Mouse (Mus musculus) forebrain, embryonic 15.5 days (tissue): ENCODE measurements around the gene Dhh. TPM values are rescaled to one million over a fixed set of nuclear protein-coding genes. Genes with fewer than 3 reads are reported as not detected.

Source experiments
- ATAC-seq: fragments of 200-750 bp; cut with Nextera tagmentation; replicated peaks from 2 replicates; pipeline ENCODE4 v1.8.0; 2017; ENCODE audit warnings: mild to moderate bottlenecking, moderate TSS enrichment, moderate library complexity
- H3K27ac ChIP-seq: fragments of 300-500 bp; sonication (generic); replicated peaks from 2 replicates; pipeline ENCODE4 v1.5.1; 2015; ENCODE audit warnings: mild to moderate bottlenecking, inconsistent platforms
- H3K27me3 ChIP-seq: fragments of 300-500 bp; sonication (generic); 2 replicates; pipeline ENCODE4 v1.6.1; 2015; ENCODE audit warnings: inconsistent platforms
- H3K36me3 ChIP-seq: fragments of 300-500 bp; sonication (generic); 2 replicates; pipeline ENCODE4 v1.6.1; 2015; ENCODE audit warnings: mild to moderate bottlenecking, inconsistent platforms
- H3K4me1 ChIP-seq: fragments of 300-500 bp; sonication (generic); 2 replicates; pipeline ENCODE4 v1.6.1; 2015; ENCODE audit warnings: inconsistent platforms
- H3K4me2 ChIP-seq: fragments of 300-500 bp; sonication (generic); replicated peaks from 2 replicates; pipeline ENCODE4 v1.6.1; 2015; ENCODE audit warnings: mild to moderate bottlenecking, inconsistent platforms
- H3K4me3 ChIP-seq: fragments of 300-500 bp; sonication (generic); 2 replicates; pipeline ENCODE4 v1.5.1; 2015; ENCODE audit warnings: mild to moderate bottlenecking, inconsistent platforms
- H3K9ac ChIP-seq: fragments of 300-500 bp; sonication (generic); replicated peaks from 2 replicates; pipeline ENCODE4 v1.6.1; 2015; ENCODE audit warnings: mild to moderate bottlenecking, inconsistent platforms
- H3K9me3 ChIP-seq: fragments of 300-500 bp; sonication (generic); 2 replicates; pipeline ENCODE4 v1.6.1; 2016; ENCODE audit warnings: inconsistent platforms
- WGBS: fragments of 180-500 bp; shearing (Covaris S2); methylation state at CpG from one replicate; pipeline ENCODE4 v1.1.7; 2015; ENCODE audit warnings: mixed read lengths; 5-methylcytosine and 5-hydroxymethylcytosine counted together
- polyA plus RNA-seq: library from polyadenylated mRNA; unstranded; fragments of >200 nt; fragmentation: Nextera tagmentation; extraction: Ambion mirVana; gene quantifications from 2 replicates; pipeline ENCODE4 v1.2.1, GENCODE M21; 2015

Dhh gene
- polyA plus RNA-seq, 1 experiment from 2014 or later, result 0.52 TPM

DNA sequence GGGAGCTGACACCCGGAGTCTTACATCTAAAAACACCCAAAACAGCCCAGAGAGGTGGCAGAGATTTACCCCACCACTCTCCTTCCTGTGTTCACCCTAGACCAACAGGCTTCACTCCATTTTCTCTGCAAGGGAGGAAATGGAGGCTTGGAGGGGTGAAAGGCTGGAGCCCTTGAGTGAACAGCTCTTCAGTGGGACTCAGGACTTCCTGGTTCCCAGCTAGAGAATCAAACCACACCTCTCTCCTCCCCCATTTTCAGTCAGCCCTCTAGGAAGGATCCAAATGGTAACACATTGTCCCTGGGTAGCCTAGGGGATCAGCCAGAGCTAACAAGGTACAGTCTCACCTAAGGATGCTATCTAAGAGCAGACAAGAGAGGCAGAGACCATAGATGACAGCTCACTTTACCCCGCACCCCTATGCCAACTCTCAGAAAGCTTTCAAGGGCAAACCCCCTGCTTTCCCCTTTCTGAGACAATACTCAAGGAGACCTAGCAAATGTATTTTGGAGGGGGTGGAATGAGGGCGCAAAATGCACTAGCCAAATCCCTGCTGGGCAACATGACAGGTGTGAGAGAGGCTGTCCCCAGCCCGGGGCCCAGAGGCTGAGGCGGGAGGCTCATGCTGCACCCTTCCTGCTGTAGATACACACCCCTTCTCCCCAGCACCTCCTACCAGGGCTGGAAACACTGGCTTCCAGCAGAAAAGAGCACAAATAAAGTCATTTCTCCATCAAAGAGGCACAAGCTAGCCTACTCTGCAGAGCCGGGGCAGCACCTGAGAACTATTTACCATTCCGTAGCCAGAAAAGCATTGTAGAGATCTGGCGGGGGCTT is 28.8 kb downstream of the Dhh start:
- peaks cover 42% of the 10 kb centered on the region for H3K4me1 ChIP-seq
- H3K4me2 ChIP-seq, result peak overlapping the region; percentile 85
- peak overlapping the region; percentile 98 for H3K9ac ChIP-seq
- H3K9me3 ChIP-seq, result no peaks in the 10 kb centered on the region
- H3K36me3 ChIP-seq, result peaks cover 20% of the 10 kb centered on the region
- no peaks in the 10 kb centered on the region for H3K27me3 ChIP-seq
- 13% methylated on average over 8 of the region's 8 CpGs for WGBS
- H3K4me3 ChIP-seq, result peak overlapping the region; percentile 91
- H3K27ac ChIP-seq, result peak overlapping the region; percentile 28; the same call in 1 of the 2 replicates
- ATAC-seq, result no peak

- 34% methylated on average over 11 of the region's 11 CpGs for WGBS
- Histone ChIP-seq H3K4me3 (peak overlapping the region; percentile 91), H3K9me3 (no peaks in the 10 kb centered on the region), H3K27me3 (no peaks in the 10 kb centered on the region), H3K27ac (no peak overlapping the region), H3K4me2 (peak overlapping the region; percentile 85), H3K9ac (peak overlapping the region; percentile 98), H3K36me3 (peaks cover 30% of the 10 kb centered on the region), H3K4me1 (peaks cover 42% of the 10 kb centered on the region)
- no peak for ATAC-seq
Measured at GRCm38 (mm10) chr15:98868346-98869063, 29.8 kb downstream of the Dhh start.

GRCm38 (mm10) chr15:98867321-98867720 is 31.0 kb downstream of the Dhh start:
- peak overlapping the region; percentile 98; the same call in 1 of the 2 replicates for H3K9ac ChIP-seq

GRCm38 (mm10) chr15:98866501-98866900 is 31.8 kb downstream of the Dhh start:
- Histone ChIP-seq H3K4me2 (no peak overlapping the region), H3K9me3 (no peaks in the 10 kb centered on the region), H3K27ac (no peak overlapping the region), H3K27me3 (no peaks in the 10 kb centered on the region), H3K4me1 (peaks cover 36% of the 10 kb centered on the region), H3K9ac (no peak overlapping the region; the same call in 1 of the 2 replicates), H3K4me3 (no peak overlapping the region), H3K36me3 (peaks cover 50% of the 10 kb centered on the region)
- ATAC-seq, result no peak
- 90% methylated on average over 5 of the region's 5 CpGs for WGBS

More at GRCm38 (mm10) chr15:98867321-98867720, 31.0 kb downstream of the Dhh start:
- Histone ChIP-seq H3K9me3 (no peaks in the 10 kb centered on the region), H3K4me2 (peak overlapping the region; percentile 85), H3K27ac (no peak overlapping the region), H3K4me3 (peak overlapping the region; percentile 91), H3K27me3 (no peaks in the 10 kb centered on the region), H3K36me3 (peaks cover 42% of the 10 kb centered on the region), H3K4me1 (peaks cover 36% of the 10 kb centered on the region)
- WGBS, result 68% methylated on average over 6 of the region's 6 CpGs
- no peak for ATAC-seq

DNA sequence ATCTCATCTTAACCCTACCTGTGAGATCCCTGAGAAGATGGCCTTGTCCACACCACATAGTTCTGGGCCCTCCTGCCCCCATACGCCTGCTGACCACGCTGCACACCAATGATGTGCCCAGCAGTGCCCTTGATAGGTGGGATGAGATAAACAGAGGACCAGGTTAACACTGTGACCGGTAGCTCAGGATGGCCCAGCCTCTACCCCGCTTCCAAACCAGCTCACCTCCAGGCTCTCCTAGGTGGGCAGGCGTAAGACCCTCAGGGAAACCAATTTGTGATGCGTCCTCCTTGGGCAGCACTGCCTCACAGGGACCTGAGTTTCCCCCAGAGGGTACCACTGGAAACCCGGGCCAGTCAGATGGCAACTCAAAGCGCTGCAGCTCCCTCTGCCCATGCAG is 32.6 kb downstream of the Dhh start:
- H3K27me3 ChIP-seq, result no peaks in the 10 kb centered on the region

GRCm38 (mm10) chr15:98864951-98865350 is 33.4 kb downstream of the Dhh start:
- ATAC-seq, result no peak
- Histone ChIP-seq H3K4me2 (no peak overlapping the region), H3K9ac (no peak overlapping the region), H3K4me3 (no peak overlapping the region), H3K36me3 (peaks cover 66% of the 10 kb centered on the region), H3K27me3 (no peaks in the 10 kb centered on the region), H3K27ac (no peak overlapping the region), H3K9me3 (no peaks in the 10 kb centered on the region), H3K4me1 (peaks cover 33% of the 10 kb centered on the region)
- 94% methylated on average over 6 of the region's 6 CpGs for WGBS

More for the DNA sequence above, 32.6 kb downstream of the Dhh start:
- H3K4me3 ChIP-seq, result no peak overlapping the region
- 95% methylated on average over 8 of the region's 8 CpGs for WGBS
- H3K9me3 ChIP-seq, result no peaks in the 10 kb centered on the region
- no peak overlapping the region for H3K27ac ChIP-seq
- H3K4me2 ChIP-seq, result no peak overlapping the region
- peaks cover 36% of the 10 kb centered on the region for H3K4me1 ChIP-seq
- no peak for ATAC-seq
- H3K9ac ChIP-seq, result no peak overlapping the region
- H3K36me3 ChIP-seq, result peaks cover 58% of the 10 kb centered on the region

- Histone ChIP-seq H3K36me3 (peaks cover 80% of the 10 kb centered on the region), H3K9me3 (no peaks in the 10 kb centered on the region), H3K27me3 (no peaks in the 10 kb centered on the region), H3K4me3 (no peak overlapping the region), H3K9ac (no peak overlapping the region), H3K4me1 (peaks cover 19% of the 10 kb centered on the region), H3K27ac (no peak overlapping the region), H3K4me2 (no peak overlapping the region)
- WGBS, result 91% methylated on average over 12 of the region's 12 CpGs
- ATAC-seq, result no peak
Measured at GRCm38 (mm10) chr15:98863451-98863958, 34.8 kb downstream of the Dhh start.

GRCm38 (mm10) chr15:98861701-98862410 is 36.5 kb downstream of the Dhh start:
- Histone ChIP-seq H3K27me3 (no peaks in the 10 kb centered on the region), H3K27ac (no peak overlapping the region), H3K9ac (no peak overlapping the region), H3K36me3 (peaks cover 96% of the 10 kb centered on the region), H3K4me3 (no peak overlapping the region), H3K9me3 (no peaks in the 10 kb centered on the region), H3K4me2 (no peak overlapping the region), H3K4me1 (peaks cover 2% of the 10 kb centered on the region; the same call in 1 of the 2 replicates)
- ATAC-seq, result no peak
- WGBS, result 89% methylated on average over 21 of the region's 21 CpGs

DNA sequence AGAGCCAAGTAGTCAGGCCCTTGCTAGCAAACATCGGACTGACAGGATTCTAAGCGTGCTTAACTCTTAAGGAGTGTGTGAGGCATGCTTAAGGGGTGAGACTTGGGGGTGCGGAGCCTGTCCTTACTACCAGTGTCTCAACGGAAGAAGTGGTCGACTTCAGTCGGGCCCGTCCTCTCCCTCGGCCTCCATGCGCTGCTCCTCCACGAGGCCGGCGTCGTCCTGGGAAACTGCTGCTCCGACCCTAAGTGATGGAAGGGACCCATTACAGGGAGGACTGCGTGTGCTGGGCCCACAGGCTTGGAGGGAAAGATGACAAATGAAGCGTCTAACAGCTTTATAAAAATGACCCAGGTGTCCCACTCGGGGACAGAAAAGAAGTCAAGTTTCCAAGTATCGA is 37.4 kb downstream of the Dhh start:
- Histone ChIP-seq H3K36me3 (peaks cover 99% of the 10 kb centered on the region), H3K4me1 (no peaks in the 10 kb centered on the region), H3K4me2 (no peak overlapping the region), H3K9ac (no peak overlapping the region), H3K9me3 (no peaks in the 10 kb centered on the region), H3K27me3 (no peaks in the 10 kb centered on the region), H3K27ac (no peak overlapping the region), H3K4me3 (no peak overlapping the region)
- 95% methylated on average over 18 of the region's 18 CpGs for WGBS
- no peak for ATAC-seq

DNA sequence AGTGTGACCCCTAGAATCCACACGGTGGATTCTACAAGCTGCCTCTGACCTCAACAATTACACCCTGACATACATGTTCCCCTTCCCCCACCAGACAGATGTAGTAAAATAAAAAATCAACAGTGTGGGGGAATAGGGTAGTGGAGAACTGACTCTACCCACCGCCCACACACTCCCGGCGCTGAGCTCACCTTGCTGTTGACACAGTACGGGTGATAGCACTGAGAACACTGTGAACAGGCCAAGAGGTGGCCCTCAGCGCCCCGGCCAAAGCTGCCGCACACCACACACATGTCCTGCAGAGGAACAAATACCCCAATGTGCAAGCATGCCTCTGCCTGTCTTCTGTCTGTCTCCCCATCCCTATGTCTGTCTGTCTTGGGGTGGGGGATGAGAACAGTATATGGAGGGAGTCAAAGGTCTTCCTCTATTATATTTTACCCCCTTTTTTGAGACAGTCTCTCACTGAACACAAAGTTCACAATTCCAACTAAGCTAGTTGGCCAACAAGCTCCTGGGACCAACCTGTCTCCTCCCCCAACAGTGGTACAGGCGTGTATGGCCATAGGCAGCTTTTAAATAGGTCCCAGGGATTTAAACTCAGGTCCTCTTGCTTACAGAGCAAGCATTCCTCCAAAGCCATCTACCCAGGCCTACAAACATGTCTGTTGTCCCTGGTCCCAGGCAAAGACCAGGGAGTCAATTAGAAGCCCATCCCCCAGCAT is 38.9 kb downstream of the Dhh start:
- Histone ChIP-seq H3K4me2 (no peak overlapping the region), H3K9ac (no peak overlapping the region), H3K27me3 (no peaks in the 10 kb centered on the region), H3K36me3 (peaks cover 99% of the 10 kb centered on the region), H3K4me3 (no peak overlapping the region), H3K27ac (no peak overlapping the region), H3K4me1 (no peaks in the 10 kb centered on the region), H3K9me3 (no peaks in the 10 kb centered on the region)
- WGBS, result 85% methylated on average over 9 of the region's 9 CpGs
- no peak for ATAC-seq

GRCm38 (mm10) chr15:98854214-98854613 is 44.1 kb downstream of the Dhh start:
- Histone ChIP-seq H3K4me1 (no peaks in the 10 kb centered on the region), H3K9ac (no peak overlapping the region), H3K27me3 (no peaks in the 10 kb centered on the region), H3K4me2 (no peak overlapping the region), H3K36me3 (peaks cover 99% of the 10 kb centered on the region), H3K9me3 (no peaks in the 10 kb centered on the region), H3K4me3 (no peak overlapping the region), H3K27ac (no peak overlapping the region)
- WGBS, result 94% methylated on average over 16 of the region's 16 CpGs
- ATAC-seq, result no peak
